Mouse (Mus musculus) midbrain, embryonic 12.5 days (tissue): Measurements from ENCODE around the gene Hdac4. TPM values are rescaled to one million over a fixed set of nuclear protein-coding genes. Genes with fewer than 3 reads are reported as not detected.

Experiments
- ATAC-seq: fragments of 200-750 bp; cut with Nextera tagmentation; 2 replicates; pipeline ENCODE4 v1.8.0; 2017; ENCODE audit warnings: low read depth, moderate TSS enrichment, moderate library complexity; ENCODE audit not compliant: low FRiP score
- H3K27ac ChIP-seq: fragments of 300-500 bp; sonication (generic); replicated peaks from 2 replicates; pipeline ENCODE4 v1.5.1; 2016; ENCODE audit warnings: mild to moderate bottlenecking
- H3K27me3 ChIP-seq: fragments of 300-500 bp; sonication (generic); 2 replicates; pipeline ENCODE4 v1.6.1; 2016; ENCODE audit warnings: mild to moderate bottlenecking
- H3K36me3 ChIP-seq: fragments of 300-500 bp; sonication (generic); 2 replicates; pipeline ENCODE4 v1.6.1; 2016
- H3K4me1 ChIP-seq: fragments of 300-500 bp; sonication (generic); 2 replicates; pipeline ENCODE4 v1.6.1; 2016
- H3K4me2 ChIP-seq: fragments of 300-500 bp; sonication (generic); replicated peaks from 2 replicates; pipeline ENCODE4 v1.6.1; 2016; ENCODE audit warnings: mild to moderate bottlenecking, moderate library complexity
- H3K4me3 ChIP-seq: fragments of 300-500 bp; sonication (generic); 2 replicates; pipeline ENCODE4 v1.5.1; 2016; ENCODE audit warnings: mild to moderate bottlenecking
- H3K9ac ChIP-seq: fragments of 300-500 bp; sonication (generic); replicated peaks from 2 replicates; pipeline ENCODE4 v1.6.1; 2016; ENCODE audit warnings: mild to moderate bottlenecking, moderate library complexity
- H3K9me3 ChIP-seq: fragments of 300-500 bp; sonication (generic); 2 replicates; pipeline ENCODE4 v1.6.1; 2016; ENCODE audit warnings: mild to moderate bottlenecking
- WGBS: fragments of 180-500 bp; shearing (Covaris S2); methylation state at CpG from one replicate; pipeline ENCODE4 v1.1.7; 2016; 5-methylcytosine and 5-hydroxymethylcytosine counted together
- polyA plus RNA-seq: library from polyadenylated mRNA; unstranded; fragments of >200 nt; fragmentation: Nextera tagmentation; extraction: Ambion mirVana; gene quantifications from 2 replicates; pipeline ENCODE4 v1.2.1, GENCODE M21; 2016

Hdac4 gene
- polyA plus RNA-seq, 1 experiment from 2014 or later, result 25.2 TPM

GRCm38 (mm10) chr1:92104718-92105117 lies 90.8 kb downstream of the Hdac4 start:
- no peak overlapping the region for H3K4me2 ChIP-seq
- H3K9me3 ChIP-seq, result no peaks in the 10 kb centered on the region
- H3K4me1 ChIP-seq, result peaks cover 9% of the 10 kb centered on the region; the same call in 1 of the 2 replicates
- H3K9ac ChIP-seq, result no peak overlapping the region
- H3K4me3 ChIP-seq, result no peak overlapping the region
- H3K36me3 ChIP-seq, result peaks cover 3% of the 10 kb centered on the region; the same call in 1 of the 2 replicates
- WGBS, result 84% methylated on average over 3 of the region's 3 CpGs
- no peak overlapping the region for H3K27ac ChIP-seq
- no peaks in the 10 kb centered on the region for H3K27me3 ChIP-seq
- no peak for ATAC-seq

GRCm38 (mm10) chr1:92103971-92104370 lies 91.5 kb downstream of the Hdac4 start:
- Histone ChIP-seq H3K27me3 (no peaks in the 10 kb centered on the region), H3K36me3 (peaks cover 3% of the 10 kb centered on the region; the same call in 1 of the 2 replicates), H3K4me3 (no peak overlapping the region), H3K4me1 (peaks cover 12% of the 10 kb centered on the region), H3K9ac (no peak overlapping the region), H3K9me3 (no peaks in the 10 kb centered on the region), H3K4me2 (no peak overlapping the region), H3K27ac (no peak overlapping the region)
- ATAC-seq, result no peak

GRCm38 (mm10) chr1:92103377-92103776 lies 92.1 kb downstream of the Hdac4 start:
- no peaks in the 10 kb centered on the region for H3K27me3 ChIP-seq
- ATAC-seq, result no peak
- 79% methylated on average over 3 of the region's 3 CpGs for WGBS
- no peak overlapping the region for H3K27ac ChIP-seq
- no peak overlapping the region for H3K9ac ChIP-seq
- no peak overlapping the region for H3K4me2 ChIP-seq
- H3K36me3 ChIP-seq, result peaks cover 3% of the 10 kb centered on the region; the same call in 1 of the 2 replicates
- H3K4me3 ChIP-seq, result no peak overlapping the region
- no peaks in the 10 kb centered on the region for H3K9me3 ChIP-seq
- peaks cover 12% of the 10 kb centered on the region for H3K4me1 ChIP-seq

GRCm38 (mm10) chr1:92102825-92103224 lies 92.7 kb downstream of the Hdac4 start:
- Histone ChIP-seq H3K27me3 (no peaks in the 10 kb centered on the region), H3K9ac (no peak overlapping the region), H3K4me2 (no peak overlapping the region), H3K4me3 (no peak overlapping the region), H3K9me3 (no peaks in the 10 kb centered on the region), H3K4me1 (peaks cover 12% of the 10 kb centered on the region), H3K36me3 (peaks cover 3% of the 10 kb centered on the region; the same call in 1 of the 2 replicates), H3K27ac (no peak overlapping the region)
- 100% methylated on average over 1 of the region's 1 CpGs for WGBS
- ATAC-seq, result no peak

- H3K27me3 ChIP-seq, result no peaks in the 10 kb centered on the region
- H3K27ac ChIP-seq, result no peak overlapping the region
- no peaks in the 10 kb centered on the region for H3K36me3 ChIP-seq
- H3K4me2 ChIP-seq, result no peak overlapping the region
- ATAC-seq, result no peak
- H3K4me3 ChIP-seq, result no peak overlapping the region
- no peaks in the 10 kb centered on the region for H3K9me3 ChIP-seq
- peaks cover 12% of the 10 kb centered on the region for H3K4me1 ChIP-seq
- WGBS, result 62% methylated on average over 4 of the region's 4 CpGs
- H3K9ac ChIP-seq, result no peak overlapping the region
Measured at GRCm38 (mm10) chr1:92100371-92100891, 95.1 kb downstream of the Hdac4 start.

GRCm38 (mm10) chr1:92099964-92100363 lies 95.5 kb downstream of the Hdac4 start:
- Histone ChIP-seq H3K36me3 (no peaks in the 10 kb centered on the region), H3K4me1 (peaks cover 12% of the 10 kb centered on the region), H3K9ac (no peak overlapping the region), H3K27me3 (no peaks in the 10 kb centered on the region), H3K4me2 (no peak overlapping the region), H3K27ac (no peak overlapping the region), H3K4me3 (no peak overlapping the region), H3K9me3 (no peaks in the 10 kb centered on the region)
- WGBS, result 94% methylated on average over 4 of the region's 4 CpGs
- ATAC-seq, result no peak

GRCm38 (mm10) chr1:92099502-92099901 lies 96.0 kb downstream of the Hdac4 start:
- no peak overlapping the region for H3K4me2 ChIP-seq
- peaks cover 12% of the 10 kb centered on the region for H3K4me1 ChIP-seq
- H3K27me3 ChIP-seq, result no peaks in the 10 kb centered on the region
- H3K9ac ChIP-seq, result no peak overlapping the region
- no peak overlapping the region for H3K4me3 ChIP-seq
- H3K9me3 ChIP-seq, result no peaks in the 10 kb centered on the region
- 85% methylated on average over 4 of the region's 4 CpGs for WGBS
- ATAC-seq, result no peak
- H3K27ac ChIP-seq, result no peak overlapping the region
- no peaks in the 10 kb centered on the region for H3K36me3 ChIP-seq

GRCm38 (mm10) chr1:92098456-92098855 lies 97.0 kb downstream of the Hdac4 start:
- Histone ChIP-seq H3K4me2 (no peak overlapping the region), H3K36me3 (no peaks in the 10 kb centered on the region), H3K27me3 (no peaks in the 10 kb centered on the region), H3K27ac (no peak overlapping the region), H3K9ac (no peak overlapping the region), H3K4me1 (peaks cover 12% of the 10 kb centered on the region), H3K9me3 (no peaks in the 10 kb centered on the region), H3K4me3 (no peak overlapping the region)
- WGBS, result 85% methylated on average over 3 of the region's 3 CpGs
- no peak for ATAC-seq

- no peaks in the 10 kb centered on the region for H3K9me3 ChIP-seq
- H3K27ac ChIP-seq, result no peak overlapping the region
- H3K4me2 ChIP-seq, result no peak overlapping the region
- no peaks in the 10 kb centered on the region for H3K27me3 ChIP-seq
- ATAC-seq, result no peak
- H3K9ac ChIP-seq, result no peak overlapping the region
- WGBS, result 68% methylated on average over 3 of the region's 3 CpGs
- H3K4me1 ChIP-seq, result peaks cover 12% of the 10 kb centered on the region
- no peak overlapping the region for H3K4me3 ChIP-seq
- no peaks in the 10 kb centered on the region for H3K36me3 ChIP-seq
Measured at GRCm38 (mm10) chr1:92096991-92097525, 98.4 kb downstream of the Hdac4 start.

GRCm38 (mm10) chr1:92092286-92092685 lies 103.2 kb downstream of the Hdac4 start:
- 91% methylated on average over 4 of the region's 4 CpGs for whole genome bisulfite sequencing
- H3K4me1 ChIP-seq, result peaks cover 4% of the 10 kb centered on the region; the same call in 1 of the 2 replicates
- H3K36me3 ChIP-seq, result no peaks in the 10 kb centered on the region
- H3K4me3 ChIP-seq, result no peak overlapping the region
- no peaks in the 10 kb centered on the region for H3K27me3 ChIP-seq
- no peaks in the 10 kb centered on the region for H3K9me3 ChIP-seq
- H3K27ac ChIP-seq, result no peak overlapping the region
- H3K9ac ChIP-seq, result no peak overlapping the region
- no peak for ATAC-seq
- H3K4me2 ChIP-seq, result no peak overlapping the region

- H3K27me3 ChIP-seq, result no peaks in the 10 kb centered on the region
- no peak for ATAC-seq
- WGBS, result 83% methylated on average over 2 of the region's 2 CpGs
- H3K36me3 ChIP-seq, result no peaks in the 10 kb centered on the region
- peaks cover 24% of the 10 kb centered on the region for H3K4me1 ChIP-seq
- H3K27ac ChIP-seq, result no peak overlapping the region
- H3K4me3 ChIP-seq, result no peak overlapping the region
- no peaks in the 10 kb centered on the region for H3K9me3 ChIP-seq
- H3K4me2 ChIP-seq, result no peak overlapping the region
- no peak overlapping the region for H3K9ac ChIP-seq
Measured at GRCm38 (mm10) chr1:92087821-92088220, 107.7 kb downstream of the Hdac4 start.

GRCm38 (mm10) chr1:92087343-92087742 lies 108.2 kb downstream of the Hdac4 start:
- no peak overlapping the region for H3K9ac ChIP-seq

GRCm38 (mm10) chr1:92086841-92087240 lies 108.7 kb downstream of the Hdac4 start:
- Histone ChIP-seq H3K9me3 (no peaks in the 10 kb centered on the region), H3K4me1 (peaks cover 24% of the 10 kb centered on the region), H3K4me3 (no peak overlapping the region), H3K9ac (no peak overlapping the region), H3K4me2 (no peak overlapping the region), H3K36me3 (no peaks in the 10 kb centered on the region), H3K27ac (no peak overlapping the region), H3K27me3 (no peaks in the 10 kb centered on the region)
- 87% methylated on average over 4 of the region's 4 CpGs for WGBS
- ATAC-seq, result no peak

More at GRCm38 (mm10) chr1:92087343-92087742, 108.2 kb downstream of the Hdac4 start:
- Histone ChIP-seq H3K4me3 (no peak overlapping the region), H3K4me2 (no peak overlapping the region), H3K36me3 (no peaks in the 10 kb centered on the region), H3K4me1 (peaks cover 24% of the 10 kb centered on the region), H3K27ac (no peak overlapping the region), H3K9me3 (no peaks in the 10 kb centered on the region), H3K27me3 (no peaks in the 10 kb centered on the region)
- 82% methylated on average over 2 of the region's 2 CpGs for WGBS
- no peak for ATAC-seq
